Mouse (Mus musculus): ENCODE data around the gene Cfap54. TPM values are rescaled to one million over a fixed set of nuclear protein-coding genes. Genes with fewer than 3 reads are reported as not detected.

Cfap54 gene
- 1.8 TPM in 1 of 2 replicates, not detected in the other for polyA plus RNA-seq (2011; ENCODE audit: insufficient read depth, insufficient read length, low replicate concordance, missing spikeins)

- Histone ChIP-seq H3K4me3 (replicated peaks; ENCODE audit: control insufficient read depth, low read depth, low read length) (peak within 1 kb of the TSS; percentile 72), H3K27ac (ENCODE audit: control insufficient read depth, insufficient read depth, low read depth, low read length, poor library complexity) (peak within 1 kb of the TSS; percentile 62), H3K4me1 (ENCODE audit: control insufficient read depth, insufficient read depth, low read length) (peaks cover 6% of the 10 kb centered on the region; the same call in 1 of the 2 replicates)
- 2% methylated on average over 34 of the region's 34 CpGs for WGBS
- TF ChIP-seq POLR2A (IDR thresholded peaks at IDR 0.05; ENCODE audit: borderline replicate concordance, control insufficient read depth, low read depth, low read length), result peak; percentile 6; the same call in 1 of the 2 replicates
- peak; percentile 99 for TF ChIP-seq CTCF (IDR thresholded peaks at IDR 0.05; ENCODE audit: control insufficient read depth, insufficient read depth, low read length)
These were observed at the start of gene Cfap54 for GRCm38 (mm10) chr10:93081133-93081779. Gene Cfap54 (minus strand): TSS chr10:93081618.

- 81% methylated on average over 10 of the region's 10 CpGs for WGBS
- H3K27ac ChIP-seq (ENCODE audit: control insufficient read depth, insufficient read depth, low read depth, low read length, poor library complexity), result no peak overlapping the region
- TF ChIP-seq POLR2A (IDR thresholded peaks at IDR 0.05; ENCODE audit: borderline replicate concordance, control insufficient read depth, low read depth, low read length), result no peak
- no peak for TF ChIP-seq CTCF (IDR thresholded peaks at IDR 0.05; ENCODE audit: control insufficient read depth, insufficient read depth, low read length)
- no peaks in the 10 kb centered on the region for H3K4me1 ChIP-seq (ENCODE audit: control insufficient read depth, insufficient read depth, low read length)
- H3K4me3 ChIP-seq (replicated peaks; ENCODE audit: control insufficient read depth, low read depth, low read length), result no peak overlapping the region
These were observed 49.1 kb upstream of the Cfap54 start for GRCm38 (mm10) chr10:93130456-93130940.

- WGBS, result 83% methylated on average over 9 of the region's 9 CpGs
- no peak overlapping the region for H3K4me3 ChIP-seq (replicated peaks; ENCODE audit: control insufficient read depth, low read depth, low read length)
These were observed 48.6 kb upstream of the Cfap54 start for GRCm38 (mm10) chr10:93129904-93130455.

GRCm38 (mm10) chr10:93129345-93129744 is 47.9 kb upstream of the Cfap54 start:
- Histone ChIP-seq H3K4me1 (ENCODE audit: control insufficient read depth, insufficient read depth, low read length) (peaks cover 2% of the 10 kb centered on the region; the same call in 1 of the 2 replicates), H3K4me3 (replicated peaks; ENCODE audit: control insufficient read depth, low read depth, low read length) (no peak overlapping the region), H3K27ac (ENCODE audit: control insufficient read depth, insufficient read depth, low read depth, low read length, poor library complexity) (no peak overlapping the region)
- WGBS, result 52% methylated on average over 1 of the region's 1 CpGs
- no peak for TF ChIP-seq POLR2A (IDR thresholded peaks at IDR 0.05; ENCODE audit: borderline replicate concordance, control insufficient read depth, low read depth, low read length)
- no peak for TF ChIP-seq CTCF (IDR thresholded peaks at IDR 0.05; ENCODE audit: control insufficient read depth, insufficient read depth, low read length)

More at GRCm38 (mm10) chr10:93129904-93130455, 48.6 kb upstream of the Cfap54 start:
- TF ChIP-seq CTCF (IDR thresholded peaks at IDR 0.05; ENCODE audit: control insufficient read depth, insufficient read depth, low read length) (no peak), POLR2A (IDR thresholded peaks at IDR 0.05; ENCODE audit: borderline replicate concordance, control insufficient read depth, low read depth, low read length) (no peak)
- Histone ChIP-seq H3K4me1 (ENCODE audit: control insufficient read depth, insufficient read depth, low read length) (peaks cover 2% of the 10 kb centered on the region; the same call in 1 of the 2 replicates), H3K27ac (ENCODE audit: control insufficient read depth, insufficient read depth, low read depth, low read length, poor library complexity) (no peak overlapping the region)

DNA sequence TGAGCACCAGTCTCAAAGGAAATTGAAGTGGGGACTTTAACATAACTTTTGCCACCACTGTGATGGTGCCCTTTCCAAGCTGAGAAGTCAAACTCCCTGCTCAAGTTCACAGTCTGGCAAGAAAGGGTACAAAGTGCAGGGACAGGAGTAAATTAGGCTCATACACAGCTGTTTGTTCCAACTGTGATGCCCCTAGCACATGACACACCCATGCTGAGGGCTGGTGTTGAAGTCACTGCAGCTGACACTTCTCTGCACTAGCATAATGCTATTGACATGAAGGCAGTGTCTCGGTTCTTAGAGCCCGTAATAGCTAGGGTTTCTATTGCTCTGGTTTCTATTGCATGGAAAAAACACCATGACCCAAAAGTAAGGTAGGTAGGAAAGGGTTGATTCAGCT is 47.1 kb upstream of the Cfap54 start:
- WGBS, result 79% methylated on average over 2 of the region's 2 CpGs
- Histone ChIP-seq H3K4me3 (replicated peaks; ENCODE audit: control insufficient read depth, low read depth, low read length) (no peak overlapping the region), H3K27ac (ENCODE audit: control insufficient read depth, insufficient read depth, low read depth, low read length, poor library complexity) (no peak overlapping the region), H3K4me1 (ENCODE audit: control insufficient read depth, insufficient read depth, low read length) (peaks cover 2% of the 10 kb centered on the region; the same call in 1 of the 2 replicates)
- TF ChIP-seq POLR2A (IDR thresholded peaks at IDR 0.05; ENCODE audit: borderline replicate concordance, control insufficient read depth, low read depth, low read length), result no peak
- no peak for TF ChIP-seq CTCF (IDR thresholded peaks at IDR 0.05; ENCODE audit: control insufficient read depth, insufficient read depth, low read length)

DNA sequence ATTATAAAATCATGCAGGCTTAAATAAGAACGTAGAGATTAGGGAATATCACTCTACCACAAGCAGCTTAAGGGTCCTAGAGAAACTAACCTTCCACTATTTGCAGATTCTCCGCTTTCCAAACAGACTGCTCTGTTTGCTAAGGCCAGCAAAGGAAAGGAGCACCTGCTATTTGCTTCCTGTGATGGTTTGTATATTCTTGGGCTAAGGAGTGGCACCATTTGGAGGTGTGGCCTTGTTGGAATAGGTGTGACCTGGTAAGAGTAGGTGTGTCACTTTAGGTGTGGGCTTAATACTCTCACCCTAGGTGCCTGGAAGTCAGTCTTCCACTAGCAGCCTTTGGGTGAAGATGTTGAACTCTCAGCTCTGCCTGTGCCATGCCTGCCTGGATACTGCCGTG is 44.6 kb upstream of the Cfap54 start:
- H3K27ac ChIP-seq (ENCODE audit: control insufficient read depth, insufficient read depth, low read depth, low read length, poor library complexity), result no peak overlapping the region
- peaks cover 2% of the 10 kb centered on the region; the same call in 1 of the 2 replicates for H3K4me1 ChIP-seq (ENCODE audit: control insufficient read depth, insufficient read depth, low read length)
- TF ChIP-seq POLR2A (IDR thresholded peaks at IDR 0.05; ENCODE audit: borderline replicate concordance, control insufficient read depth, low read depth, low read length), result no peak
- TF ChIP-seq CTCF (IDR thresholded peaks at IDR 0.05; ENCODE audit: control insufficient read depth, insufficient read depth, low read length), result no peak
- H3K4me3 ChIP-seq (replicated peaks; ENCODE audit: control insufficient read depth, low read depth, low read length), result no peak overlapping the region
- WGBS, result 68% methylated on average over 3 of the region's 3 CpGs

GRCm38 (mm10) chr10:93123957-93124613 is 42.7 kb upstream of the Cfap54 start:
- WGBS, result 1% methylated on average over 12 of the region's 12 CpGs
- Histone ChIP-seq H3K27ac (ENCODE audit: control insufficient read depth, insufficient read depth, low read depth, low read length, poor library complexity) (peak overlapping the region; percentile 80), H3K4me3 (replicated peaks; ENCODE audit: control insufficient read depth, low read depth, low read length) (peak overlapping the region; percentile 78), H3K4me1 (ENCODE audit: control insufficient read depth, insufficient read depth, low read length) (peaks cover 2% of the 10 kb centered on the region; the same call in 1 of the 2 replicates)
- TF ChIP-seq POLR2A (IDR thresholded peaks at IDR 0.05; ENCODE audit: borderline replicate concordance, control insufficient read depth, low read depth, low read length) (no peak), CTCF (IDR thresholded peaks at IDR 0.05; ENCODE audit: control insufficient read depth, insufficient read depth, low read length) (no peak)

DNA sequence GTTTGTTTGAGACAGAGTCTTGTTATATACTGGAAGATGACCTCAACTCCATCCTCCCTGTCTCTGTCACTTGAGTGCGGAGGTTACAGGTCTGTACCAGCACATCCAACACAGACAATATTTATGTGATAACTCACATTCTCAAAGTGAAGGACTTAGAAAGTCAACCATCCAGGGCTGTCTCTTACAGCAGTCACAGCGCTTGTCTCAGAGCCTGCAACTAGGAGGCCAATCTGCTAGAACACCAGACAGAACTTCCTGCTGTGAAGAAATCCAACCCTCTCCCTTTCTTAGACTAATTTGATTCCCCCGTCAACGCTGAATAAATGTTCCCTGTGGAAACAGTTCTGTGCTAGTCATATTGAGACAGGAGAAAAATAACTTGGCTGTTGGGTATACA is 41.9 kb upstream of the Cfap54 start:
- peak overlapping the region; percentile 16; the same call in 1 of the 2 replicates for H3K27ac ChIP-seq (ENCODE audit: control insufficient read depth, insufficient read depth, low read depth, low read length, poor library complexity)
- H3K4me1 ChIP-seq (ENCODE audit: control insufficient read depth, insufficient read depth, low read length), result peaks cover 2% of the 10 kb centered on the region; the same call in 1 of the 2 replicates
- no peak for TF ChIP-seq POLR2A (IDR thresholded peaks at IDR 0.05; ENCODE audit: borderline replicate concordance, control insufficient read depth, low read depth, low read length)
- TF ChIP-seq CTCF (IDR thresholded peaks at IDR 0.05; ENCODE audit: control insufficient read depth, insufficient read depth, low read length), result no peak
- 20% methylated on average over 4 of the region's 4 CpGs for WGBS
- no peak overlapping the region for H3K4me3 ChIP-seq (replicated peaks; ENCODE audit: control insufficient read depth, low read depth, low read length)

Data from bone marrow, adult 2 months (tissue).